Mouse (Mus musculus) CH12F3 (cell line): ENCODE results near the gene Pcdh7.

Source experiments
- in situ Hi-C: fragments of 300-500 bp; cut with MboI; formaldehyde crosslinking; loops from 2 replicates; pipeline ENCODE4 v1.14.3; 2020; ENCODE audit warnings: low sequenced_read_pairs

Pcdh7 gene

DNA sequence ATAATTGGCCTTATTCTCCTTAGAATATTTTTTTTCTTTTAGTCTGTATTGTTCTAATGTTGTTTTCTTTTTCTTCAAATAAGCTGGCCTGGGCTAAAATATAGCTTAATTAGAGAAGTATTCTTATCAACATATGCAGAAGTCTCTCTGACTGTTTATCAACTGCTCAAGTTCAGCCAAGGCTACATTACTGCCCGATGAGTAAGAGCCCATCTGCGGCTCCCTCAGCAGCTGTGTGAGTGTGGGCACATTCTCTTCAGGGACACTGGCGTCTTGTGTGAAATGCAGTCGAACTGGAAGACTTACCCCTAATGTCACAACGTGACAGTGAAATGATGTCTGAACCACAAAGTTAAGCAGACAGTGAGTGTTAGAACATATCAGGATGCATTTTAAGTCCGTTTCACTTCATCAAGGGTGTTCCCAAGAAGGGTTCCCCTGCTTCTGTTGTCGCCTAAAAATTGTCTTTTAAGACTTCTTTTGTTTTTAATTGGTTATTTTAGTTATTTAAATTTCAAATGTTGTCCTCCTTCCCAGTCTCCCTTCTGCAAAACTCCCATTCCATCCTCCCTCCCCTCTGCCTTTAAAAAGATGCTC, 181.3 kb downstream of the Pcdh7 start:
- in situ Hi-C loops, result no loop called here

DNA sequence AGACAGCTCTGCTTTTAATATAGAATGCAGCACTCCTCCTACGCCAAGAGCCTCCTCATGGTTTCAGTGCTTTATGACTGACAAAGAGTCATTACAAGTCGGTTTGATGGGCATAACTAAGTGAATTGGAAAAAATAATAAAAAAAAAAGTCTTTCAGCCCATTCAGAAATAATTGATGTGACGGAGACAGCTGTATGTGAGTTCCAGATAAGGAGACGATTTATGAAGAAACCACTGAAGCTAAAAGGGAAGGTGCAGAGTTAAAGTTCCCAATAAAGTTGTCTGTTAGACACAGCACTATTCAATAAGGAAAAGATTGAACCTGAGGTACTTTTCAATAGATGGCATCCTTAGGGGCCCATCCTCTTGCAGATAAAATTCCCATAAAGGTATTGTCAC, 189.5 kb downstream of the Pcdh7 start:
- in situ Hi-C loops, result no loop called here

DNA sequence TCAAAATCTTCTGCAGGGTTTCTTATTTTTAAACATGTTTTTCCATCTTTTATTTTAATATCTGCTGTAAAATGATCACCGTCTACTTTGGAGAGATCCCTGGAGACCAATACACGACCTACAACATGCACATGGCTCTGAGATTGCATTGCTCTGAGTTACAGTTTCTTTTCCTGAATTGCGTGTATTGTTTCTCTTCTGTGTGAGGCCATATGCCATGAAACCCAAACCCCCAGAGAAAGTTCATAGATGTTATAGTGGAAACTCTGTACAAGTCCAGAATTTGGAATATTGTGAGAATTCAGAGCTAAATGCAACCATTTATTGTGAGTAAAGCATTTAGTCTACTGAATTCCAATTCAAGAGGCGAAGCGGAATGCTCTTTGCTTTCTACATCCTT, 203.4 kb downstream of the Pcdh7 start:
- in situ Hi-C loops, result no loop called here

DNA sequence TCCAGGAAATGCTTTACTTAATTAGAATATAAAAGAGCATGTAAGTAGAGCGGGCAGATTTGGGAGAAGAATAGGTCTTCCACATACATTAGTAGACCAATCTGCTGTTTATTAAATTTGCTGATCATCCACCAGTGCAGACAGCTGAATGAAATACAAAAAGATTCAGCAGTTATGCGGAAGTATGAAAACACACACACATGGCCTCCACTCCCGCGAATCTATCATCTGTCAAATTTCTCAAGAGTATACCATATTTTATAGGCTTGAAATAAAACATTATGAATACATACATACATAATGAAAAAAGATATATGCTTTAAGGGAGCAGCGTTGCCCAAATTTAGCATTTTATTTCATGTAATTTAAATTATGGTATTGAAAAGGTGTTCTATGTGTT, 213.6 kb downstream of the Pcdh7 start:
- in situ Hi-C loops, result no loop called here

DNA sequence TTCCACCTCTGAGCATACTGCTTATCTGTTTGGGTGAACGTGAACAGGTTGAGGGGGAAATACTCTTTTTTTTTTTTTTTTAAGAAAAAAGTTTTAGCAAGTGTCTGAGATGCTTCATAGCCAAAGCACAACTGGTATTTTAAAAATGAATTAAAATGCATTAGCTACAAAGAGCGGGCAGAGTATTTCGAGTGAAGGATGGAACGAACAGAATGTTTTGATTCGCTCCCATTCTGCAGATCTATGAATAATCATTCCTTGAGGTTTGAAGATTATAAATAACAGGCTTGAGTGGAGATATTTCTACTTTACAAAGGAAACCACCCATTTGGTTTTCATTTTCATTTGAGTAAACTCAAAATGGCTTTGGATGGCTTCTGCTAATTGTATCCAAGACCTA, 214.0 kb downstream of the Pcdh7 start:
- in situ Hi-C loops, result no loop called here

DNA sequence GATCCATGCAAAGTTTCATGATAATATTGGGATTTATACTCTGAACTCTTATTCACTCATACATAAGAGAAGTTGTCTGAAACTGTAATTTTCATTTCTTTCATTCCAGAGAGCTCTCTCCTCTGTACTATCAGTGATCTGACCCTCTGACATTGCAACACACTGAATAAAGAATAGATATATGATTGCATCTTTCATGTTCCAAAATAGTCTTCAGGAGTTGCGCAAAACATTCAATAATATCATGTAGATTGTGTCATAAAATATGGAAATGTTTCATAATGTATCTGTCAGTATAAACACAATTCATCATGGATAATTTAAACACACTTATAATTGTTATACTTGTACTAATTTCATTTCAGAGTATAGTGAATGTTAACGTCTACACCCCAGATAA, 216.9 kb downstream of the Pcdh7 start:
- in situ Hi-C loops, result no loop called here

DNA sequence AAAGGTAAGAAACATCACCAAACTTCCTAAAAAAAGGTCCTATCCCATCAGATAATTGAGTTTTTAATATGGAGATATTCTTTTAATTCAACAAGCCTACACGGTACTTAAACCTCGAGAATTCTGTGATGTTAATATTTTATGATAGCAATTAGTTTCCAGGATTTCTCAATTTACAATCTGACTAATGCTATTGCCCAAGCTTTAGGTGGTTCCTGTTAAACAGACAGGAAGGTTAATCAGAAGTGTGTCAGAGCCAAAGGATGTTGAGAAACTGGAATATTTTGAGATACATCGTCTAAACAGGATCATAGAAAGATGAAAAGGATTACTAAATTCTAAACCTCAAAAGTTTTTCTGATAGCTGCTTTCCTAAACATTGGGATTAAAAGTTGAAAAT, 222.7 kb downstream of the Pcdh7 start:
- in situ Hi-C loops, result no loop called here

DNA sequence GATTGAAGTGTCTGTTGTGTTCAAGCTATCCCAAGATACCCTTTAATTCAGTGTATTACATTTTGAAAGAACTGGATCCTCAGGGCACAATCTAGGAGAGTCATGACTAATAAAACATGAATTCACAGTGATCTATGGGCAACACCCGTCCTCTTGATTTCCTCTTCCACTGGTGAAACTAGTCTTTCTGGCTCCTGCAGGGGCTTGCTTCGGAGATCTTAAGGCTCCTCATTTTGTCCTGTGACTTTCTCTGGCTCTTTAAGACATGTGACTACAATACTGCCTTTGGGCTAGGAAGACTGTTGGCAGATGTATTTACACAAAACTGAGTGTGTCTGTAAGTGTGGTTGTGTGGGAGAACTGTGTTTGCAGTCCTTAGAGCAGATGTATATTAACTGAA, 225.4 kb downstream of the Pcdh7 start:
- in situ Hi-C loops, result no loop called here

DNA sequence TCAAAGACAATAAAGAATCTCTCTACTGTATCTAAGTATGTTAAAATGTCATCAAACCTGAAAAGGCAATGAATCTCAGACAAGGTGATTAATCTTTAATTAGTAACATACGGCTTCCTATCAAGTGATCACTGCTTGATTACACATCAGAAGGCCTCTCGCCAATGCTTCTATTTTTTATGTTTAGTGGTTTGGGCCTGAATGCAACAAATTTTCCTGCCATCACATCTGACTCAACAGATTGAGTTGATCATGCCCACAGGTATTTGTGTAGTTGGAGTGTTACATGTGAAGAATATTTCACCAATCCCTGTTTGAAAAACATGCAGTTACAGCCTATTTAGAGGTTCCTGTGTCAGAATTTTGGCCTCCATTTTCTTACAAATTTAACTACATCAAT, 225.8 kb downstream of the Pcdh7 start:
- in situ Hi-C loops, result no loop called here

DNA sequence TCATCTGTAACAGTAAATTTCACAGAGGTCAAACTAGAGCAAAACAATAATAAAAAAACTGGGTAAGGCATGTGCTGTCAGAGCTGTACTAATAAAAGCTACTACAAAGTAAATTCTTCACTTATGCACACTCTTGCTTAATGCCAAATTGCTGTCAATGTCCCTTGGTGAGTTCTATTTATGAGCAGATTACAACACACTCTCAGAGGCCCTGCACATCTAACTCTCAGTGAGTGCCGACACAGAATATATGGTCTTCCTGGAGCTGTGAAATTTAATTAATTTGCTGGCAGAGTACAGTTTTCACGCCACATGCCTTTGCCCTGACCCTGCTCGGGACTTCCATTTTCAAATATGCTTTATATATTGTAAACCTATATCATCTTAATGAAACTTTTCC, 227.7 kb downstream of the Pcdh7 start:
- in situ Hi-C loops, result no loop called here

DNA sequence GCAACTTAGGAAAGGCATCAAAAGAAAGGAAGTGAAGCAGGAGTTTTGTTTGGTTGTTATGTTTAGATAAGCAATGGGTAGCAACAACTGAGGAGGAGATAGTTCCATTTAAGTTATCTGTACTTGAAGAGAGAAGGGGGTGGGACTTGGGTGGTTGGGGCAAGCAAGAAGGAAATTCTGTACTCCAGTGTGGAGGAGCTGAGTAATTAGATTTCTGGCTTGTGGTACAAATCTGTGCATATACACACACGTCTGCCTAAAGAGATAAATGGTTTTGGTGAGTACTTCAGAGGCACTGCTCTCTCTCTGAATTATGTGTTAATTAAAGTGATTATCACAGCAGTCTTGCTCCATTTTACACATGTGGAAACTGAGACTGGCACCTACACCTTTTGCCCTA, 241.6 kb downstream of the Pcdh7 start:
- in situ Hi-C loops, result no loop called here

DNA sequence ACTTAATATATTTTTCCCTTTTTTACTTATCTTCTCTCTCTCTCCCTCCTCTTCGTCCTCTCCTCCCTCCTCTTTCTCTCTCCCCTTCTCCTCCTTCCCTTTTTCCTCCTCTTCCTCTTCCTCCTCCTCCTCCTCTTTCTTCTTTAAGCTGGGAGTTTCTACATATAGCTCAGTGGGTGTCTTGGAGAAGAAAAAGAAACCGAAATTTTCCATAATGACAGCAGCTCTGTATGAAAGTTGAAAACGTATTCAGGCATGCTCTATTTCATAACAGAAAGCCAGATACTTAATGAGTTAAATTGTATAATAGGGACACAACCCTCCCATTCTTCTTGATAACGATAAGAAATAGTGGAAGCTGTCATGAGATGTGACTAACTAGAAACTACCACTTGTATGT, 246.0 kb downstream of the Pcdh7 start:
- in situ Hi-C loops, result no loop called here

DNA sequence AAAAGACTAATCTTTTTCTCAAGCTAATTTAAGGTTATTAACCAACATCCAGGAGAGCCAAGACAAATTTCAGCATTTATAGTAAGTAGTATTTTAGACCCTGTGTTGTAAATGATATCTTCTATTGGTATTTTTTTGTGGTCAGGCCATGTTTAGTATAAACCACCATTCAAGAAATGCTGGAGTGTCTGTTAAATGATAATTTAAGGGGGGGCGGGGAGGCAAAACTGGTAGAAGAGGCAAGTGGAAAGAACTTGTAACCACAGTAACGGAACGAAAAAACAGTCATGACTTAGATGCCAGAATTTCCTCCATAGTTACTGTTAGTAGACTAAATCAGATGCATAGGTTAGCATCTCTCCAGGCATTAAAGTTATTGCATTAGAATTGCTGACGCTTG, 246.4 kb downstream of the Pcdh7 start:
- in situ Hi-C loops, result no loop called here

DNA sequence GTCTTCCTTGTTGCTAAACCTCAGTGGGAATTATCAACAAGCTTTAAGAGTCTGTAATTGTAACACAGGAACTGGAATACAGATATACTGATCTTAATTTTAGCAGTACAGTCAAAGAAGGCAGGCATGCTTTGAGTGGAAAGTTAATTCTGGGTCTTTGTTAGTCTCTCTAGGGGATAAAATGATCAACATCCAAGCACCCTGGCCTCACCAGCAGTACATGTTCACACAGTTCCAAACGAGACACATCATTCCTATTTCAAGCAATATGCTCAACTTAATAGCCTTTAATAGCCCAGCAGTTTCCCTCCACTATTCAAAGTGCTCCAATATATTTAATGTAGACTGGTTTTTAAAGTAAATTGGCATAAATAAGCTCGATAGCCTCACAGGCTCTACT, 275.8 kb downstream of the Pcdh7 start:
- in situ Hi-C loops, result no loop called here

DNA sequence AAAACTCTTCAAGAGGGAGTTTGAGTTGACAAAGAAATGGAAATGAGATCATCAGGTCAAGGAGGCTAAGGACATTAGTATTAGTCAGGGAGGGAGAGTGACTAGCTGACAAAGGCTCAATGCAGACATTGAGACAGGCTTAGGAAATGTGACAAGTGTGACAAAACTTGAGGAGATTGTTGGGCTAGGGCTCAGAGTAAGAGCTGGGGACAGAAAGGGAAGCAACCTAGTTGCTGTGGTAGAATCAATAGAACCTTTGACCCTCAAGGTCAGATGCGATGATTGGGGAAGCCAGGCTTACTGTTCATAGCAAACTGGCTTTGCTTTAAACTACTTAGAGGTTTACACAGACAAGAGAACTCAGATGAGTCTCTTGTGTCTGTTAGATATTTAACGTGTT, 303.6 kb downstream of the Pcdh7 start:
- in situ Hi-C loops, result no loop called here

DNA sequence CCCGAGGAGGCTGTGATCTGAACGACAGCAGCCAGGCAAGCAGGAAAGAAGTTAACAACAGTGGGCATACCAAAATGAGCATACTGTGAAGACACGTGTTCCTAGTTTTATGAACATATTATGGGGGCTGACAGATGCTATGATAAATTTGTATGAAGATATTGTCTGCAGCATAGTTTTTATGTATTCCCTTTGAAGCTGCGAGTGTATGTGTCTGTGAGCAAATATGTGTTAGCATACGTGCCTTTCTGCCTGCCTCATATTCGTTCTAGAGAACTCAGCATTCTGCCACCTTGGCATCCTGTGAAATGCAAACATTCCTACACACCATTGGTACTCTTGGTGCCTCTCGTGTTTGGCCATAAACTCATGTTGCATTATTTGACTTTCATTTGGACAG, 307.4 kb downstream of the Pcdh7 start:
- in situ Hi-C loops, result no loop called here

DNA sequence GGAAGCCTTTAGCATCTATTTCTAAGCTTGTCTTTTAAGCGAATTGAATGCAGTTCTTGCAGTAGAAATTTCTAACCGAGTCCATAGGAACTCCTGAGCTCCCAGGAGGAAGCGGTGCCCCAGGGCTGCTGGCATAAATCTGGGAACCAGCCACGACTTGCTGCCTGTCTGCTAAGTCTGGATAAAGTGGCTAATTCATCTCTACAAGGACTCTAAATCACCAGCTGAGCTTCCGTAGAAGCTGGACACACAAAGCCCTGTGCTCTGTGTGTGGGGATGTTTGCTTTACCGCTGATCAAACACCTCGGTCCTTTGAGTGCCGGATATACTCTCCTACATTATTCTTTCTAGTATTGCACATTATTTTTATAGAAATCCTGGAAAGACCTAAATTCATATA, 308.0 kb downstream of the Pcdh7 start:
- in situ Hi-C loops, result no loop called here

DNA sequence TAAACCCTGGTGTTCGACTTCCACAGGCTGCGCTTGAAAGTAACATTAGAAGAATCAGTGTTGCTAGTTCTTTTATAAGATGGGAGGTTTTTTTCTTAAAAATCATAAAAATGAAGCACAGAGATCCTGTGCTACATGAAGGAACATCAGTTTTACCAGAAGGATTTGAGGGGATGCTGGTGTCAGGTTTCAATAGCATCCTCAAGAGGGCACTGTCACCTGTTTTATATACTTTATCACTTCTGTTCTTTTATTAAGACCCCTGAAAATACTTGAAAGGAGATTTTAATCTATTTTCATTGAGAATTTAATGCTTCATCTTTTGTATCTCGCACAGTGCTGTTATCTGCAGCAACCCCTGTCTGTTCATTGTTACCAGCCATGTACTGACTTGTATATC, 322.1 kb downstream of the Pcdh7 start:
- in situ Hi-C loops, result no loop called here

DNA sequence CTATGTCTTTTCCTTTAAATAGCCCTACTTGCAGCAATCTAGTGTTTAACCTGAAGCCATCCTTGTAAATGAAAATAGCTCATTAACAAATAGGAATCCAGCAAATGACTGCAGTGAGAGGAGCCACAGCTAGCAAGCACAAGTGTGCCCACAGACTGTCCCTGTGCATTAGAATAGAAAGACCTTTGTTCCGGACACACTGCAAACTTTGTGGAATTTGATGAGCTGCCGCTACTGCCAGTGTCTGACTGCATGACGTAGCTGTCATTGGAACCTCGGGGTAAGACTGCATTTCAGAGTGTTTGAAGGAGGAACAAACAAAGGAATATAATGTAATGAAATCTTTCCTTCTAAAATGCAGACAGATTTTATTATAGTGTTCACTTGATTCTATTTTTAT, 326.4 kb downstream of the Pcdh7 start:
- in situ Hi-C loops, result no loop called here

DNA sequence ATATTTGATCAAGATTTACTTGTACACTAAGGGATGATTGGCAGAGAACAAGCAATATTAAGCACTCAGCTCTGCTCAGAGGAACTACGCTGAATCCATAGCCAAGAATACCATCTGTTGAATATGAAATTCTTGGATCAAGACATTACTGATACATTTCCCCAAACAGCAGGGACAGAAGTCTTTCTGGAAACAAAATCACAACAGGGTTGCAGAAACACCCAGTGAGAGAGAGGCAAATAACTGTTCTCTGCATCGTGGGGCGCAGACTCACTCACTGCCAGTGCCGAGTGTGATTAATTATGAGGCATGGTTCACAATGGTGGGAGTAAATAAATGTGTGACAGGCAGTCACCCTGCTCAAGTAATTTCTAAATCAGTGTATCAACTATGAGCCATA, 363.3 kb downstream of the Pcdh7 start:
- in situ Hi-C loops, result no loop called here

DNA sequence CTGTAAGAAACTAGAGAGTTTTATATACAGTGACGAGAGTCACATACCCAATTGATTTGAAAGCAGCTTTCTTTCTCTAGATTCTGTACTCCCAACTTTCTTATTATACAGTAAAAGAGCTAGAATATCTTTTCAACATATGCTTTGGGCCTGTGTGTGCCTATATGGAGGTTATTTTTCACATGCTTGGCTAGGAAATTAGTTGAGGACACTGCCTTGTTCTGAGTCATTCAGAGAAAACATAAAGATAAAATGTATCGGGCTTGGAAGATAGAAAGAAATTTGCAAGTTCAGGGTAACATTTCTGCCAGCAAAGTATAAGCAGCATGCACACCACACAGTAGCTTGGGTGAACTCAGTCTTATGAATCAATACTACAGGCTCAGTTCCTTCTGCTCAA, 364.5 kb downstream of the Pcdh7 start:
- in situ Hi-C loops, result no loop called here

DNA sequence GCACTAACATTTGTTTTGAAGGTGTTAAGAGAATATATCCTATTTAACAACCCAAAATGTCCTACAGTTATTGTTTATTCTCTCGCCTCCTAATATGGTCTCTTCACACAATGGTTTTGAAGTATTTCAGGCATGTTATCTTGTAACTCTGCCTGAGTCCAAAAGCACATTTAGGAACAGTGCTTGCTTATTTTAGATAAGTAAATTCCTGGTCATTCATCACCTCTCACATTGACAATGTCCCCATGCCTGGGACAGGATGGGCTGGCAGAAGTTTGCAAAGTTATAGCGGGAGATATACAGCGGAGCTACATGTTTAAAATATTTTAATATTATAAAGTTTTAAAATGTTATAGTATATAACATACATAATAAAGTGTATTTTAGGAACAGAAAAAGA, 365.3 kb downstream of the Pcdh7 start:
- in situ Hi-C loops, result no loop called here

DNA sequence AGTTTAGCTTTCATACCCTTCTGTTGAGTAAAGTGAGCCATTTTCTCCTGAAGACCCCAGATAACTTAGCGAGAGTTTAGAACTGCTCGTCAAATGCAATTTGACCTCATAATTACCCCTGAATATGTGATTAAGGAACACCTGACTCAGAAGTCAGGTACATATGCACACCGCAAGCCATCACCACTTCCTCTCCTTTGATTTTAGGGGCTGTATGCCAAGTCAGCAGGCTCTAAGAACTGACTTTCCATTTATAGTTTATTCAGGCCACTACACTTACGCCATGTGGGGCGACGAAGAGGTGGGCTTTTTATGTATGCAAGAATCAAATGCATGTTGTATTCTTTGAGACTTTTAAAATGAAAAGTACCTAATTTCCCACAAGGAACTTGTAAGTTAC, 366.2 kb downstream of the Pcdh7 start:
- in situ Hi-C loops, result no loop called here
